Mouse (Mus musculus): ENCODE measurements around the gene Top1. TPM values are rescaled to one million over a fixed set of nuclear protein-coding genes. Genes with fewer than 3 reads are reported as not detected.
"Not testable (repeated sequence)": the region's sequence is repeated elsewhere in the genome, so short reads cannot be mapped to it uniquely, and the experiment has no call there.

Top1 gene
- polyA plus RNA-seq, 1 experiment from 2014 or later = 88.5 TPM

DNA sequence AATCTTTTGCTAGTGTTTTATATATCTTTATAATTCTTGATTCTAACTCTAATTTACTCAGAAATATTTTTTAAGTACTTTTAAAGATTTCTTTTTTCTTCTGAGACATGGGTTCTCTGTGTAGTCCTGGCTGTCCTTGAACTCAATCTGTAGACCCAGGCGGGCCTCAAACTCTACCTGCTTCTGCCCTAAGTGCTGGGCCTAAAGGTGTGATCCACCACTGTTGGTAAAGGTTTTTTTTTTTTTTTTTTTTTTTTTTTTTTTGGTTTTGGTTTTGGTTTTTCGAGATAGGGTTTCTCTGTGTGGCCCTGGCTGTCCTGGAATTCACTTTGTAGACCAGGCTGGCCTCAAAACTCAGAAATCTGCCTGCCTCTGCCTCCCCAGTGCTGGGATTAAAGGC is 19.3 kb downstream of the Top1 start:
- not testable (repeated sequence) for H3K9me3 ChIP-seq (ENCODE audit: control insufficient read depth, low read depth, low read length); H3K4me3 ChIP-seq (ENCODE audit: low read depth, low read length); H3K4me1 ChIP-seq (ENCODE audit: control insufficient read depth, insufficient read depth, low read length); ATAC-seq (ENCODE audit: insufficient number of reproducible peaks, insufficient read depth, low FRiP score, low read depth); H3K27ac ChIP-seq (ENCODE audit: low read length); H3K27me3 ChIP-seq (ENCODE audit: control insufficient read depth, insufficient read depth, low read length); H3K4me2 ChIP-seq (replicated peaks; ENCODE audit: low read depth, low read length); H3K9ac ChIP-seq (replicated peaks; ENCODE audit: low read depth, low read length); H3K36me3 ChIP-seq (ENCODE audit: control insufficient read depth, insufficient read depth, low read length)
- WGBS = 97% methylated on average over 2 of the region's 2 CpGs

DNA sequence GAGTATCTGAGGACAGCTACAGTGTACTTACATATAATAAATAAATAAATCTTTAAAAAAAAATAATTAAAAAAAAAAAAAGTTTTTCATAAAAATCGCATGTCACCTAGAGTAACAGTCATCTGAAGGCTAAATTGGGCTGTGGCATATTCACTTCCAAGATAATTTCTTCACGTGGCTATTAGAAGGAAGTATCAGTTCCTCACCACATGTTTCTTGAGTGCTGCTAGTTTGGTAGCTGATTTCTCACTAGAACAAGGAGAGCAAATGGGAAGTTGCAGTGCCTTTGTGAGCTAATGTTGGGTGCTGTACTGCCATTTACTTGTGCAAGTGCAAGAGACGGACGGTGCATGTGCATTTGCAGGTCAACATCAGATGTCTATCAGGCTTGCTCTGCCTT is 21.6 kb downstream of the Top1 start:
- Histone ChIP-seq H3K4me3 (ENCODE audit: low read depth, low read length) (no peak overlapping the region), H3K27me3 (ENCODE audit: control insufficient read depth, insufficient read depth, low read length) (no peaks in the 10 kb centered on the region), H3K4me2 (replicated peaks; ENCODE audit: low read depth, low read length) (no peak overlapping the region), H3K4me1 (ENCODE audit: control insufficient read depth, insufficient read depth, low read length) (no peaks in the 10 kb centered on the region), H3K27ac (ENCODE audit: low read length) (no peak overlapping the region), H3K9ac (replicated peaks; ENCODE audit: low read depth, low read length) (no peak overlapping the region), H3K36me3 (ENCODE audit: control insufficient read depth, insufficient read depth, low read length) (peaks cover 7% of the 10 kb centered on the region), H3K9me3 (ENCODE audit: control insufficient read depth, low read depth, low read length) (no peaks in the 10 kb centered on the region)
- no peak for ATAC-seq (ENCODE audit: insufficient number of reproducible peaks, insufficient read depth, low FRiP score, low read depth)
- WGBS = 90% methylated on average over 4 of the region's 4 CpGs

DNA sequence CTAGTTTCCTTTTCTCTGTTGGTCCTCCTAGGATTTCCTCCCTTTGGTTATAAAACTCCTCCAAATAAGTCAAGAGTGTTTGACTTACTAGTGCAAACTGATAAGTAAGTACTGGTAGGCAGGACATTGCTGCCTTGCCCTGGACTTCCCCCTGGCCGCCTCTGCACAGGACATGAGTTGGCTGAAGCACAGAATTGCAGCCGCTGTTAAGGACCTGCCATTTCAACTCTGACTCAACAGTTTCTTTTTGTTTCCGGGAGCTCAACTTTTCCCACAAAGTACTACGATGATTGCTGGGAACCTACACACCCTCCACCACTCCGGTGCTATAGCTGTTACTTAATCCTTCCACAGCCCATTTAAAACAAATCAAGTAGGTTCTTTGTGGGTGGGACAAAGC is 54.6 kb downstream of the Top1 start:
- no peaks in the 10 kb centered on the region for H3K27me3 ChIP-seq (ENCODE audit: control insufficient read depth, insufficient read depth, low read length)
- ATAC-seq (ENCODE audit: insufficient number of reproducible peaks, insufficient read depth, low FRiP score, low read depth) = peak; percentile 69
- H3K27ac ChIP-seq (ENCODE audit: low read length) = no peak overlapping the region
- no peak overlapping the region for H3K9ac ChIP-seq (replicated peaks; ENCODE audit: low read depth, low read length)
- H3K4me1 ChIP-seq (ENCODE audit: control insufficient read depth, insufficient read depth, low read length) = no peaks in the 10 kb centered on the region
- no peaks in the 10 kb centered on the region for H3K9me3 ChIP-seq (ENCODE audit: control insufficient read depth, low read depth, low read length)
- peaks cover 60% of the 10 kb centered on the region for H3K36me3 ChIP-seq (ENCODE audit: control insufficient read depth, insufficient read depth, low read length)
- H3K4me3 ChIP-seq (ENCODE audit: low read depth, low read length) = no peak overlapping the region
- no peak overlapping the region for H3K4me2 ChIP-seq (replicated peaks; ENCODE audit: low read depth, low read length)
- 75% methylated on average over 5 of the region's 5 CpGs for WGBS

DNA sequence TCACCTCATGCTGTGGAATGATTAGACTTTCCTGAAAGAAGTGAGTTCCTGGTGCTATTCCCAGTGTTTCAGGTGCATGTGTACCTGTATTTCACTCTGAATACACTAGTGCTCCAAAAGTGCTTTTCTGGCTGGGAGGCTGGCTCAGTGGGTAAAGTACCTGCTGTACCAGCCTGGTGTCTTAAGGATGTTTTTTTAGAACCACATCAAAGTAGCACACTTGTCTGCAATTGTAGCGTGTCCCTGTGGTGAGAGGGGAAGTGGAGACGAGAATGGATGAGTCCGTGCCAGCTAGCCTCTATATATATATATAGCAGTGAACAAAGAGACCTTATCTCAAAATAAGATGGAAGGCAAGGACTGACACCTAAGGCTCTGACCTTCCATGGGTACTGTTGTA is 55.9 kb downstream of the Top1 start:
- Histone ChIP-seq H3K4me2 (replicated peaks; ENCODE audit: low read depth, low read length) (no peak overlapping the region), H3K27ac (ENCODE audit: low read length) (no peak overlapping the region), H3K9me3 (ENCODE audit: control insufficient read depth, low read depth, low read length) (no peaks in the 10 kb centered on the region), H3K4me3 (ENCODE audit: low read depth, low read length) (no peak overlapping the region), H3K27me3 (ENCODE audit: control insufficient read depth, insufficient read depth, low read length) (no peaks in the 10 kb centered on the region), H3K36me3 (ENCODE audit: control insufficient read depth, insufficient read depth, low read length) (peaks cover 68% of the 10 kb centered on the region), H3K4me1 (ENCODE audit: control insufficient read depth, insufficient read depth, low read length) (no peaks in the 10 kb centered on the region), H3K9ac (replicated peaks; ENCODE audit: low read depth, low read length) (no peak overlapping the region)
- ATAC-seq (ENCODE audit: insufficient number of reproducible peaks, insufficient read depth, low FRiP score, low read depth) = no peak
- WGBS = 85% methylated on average over 3 of the region's 3 CpGs

DNA sequence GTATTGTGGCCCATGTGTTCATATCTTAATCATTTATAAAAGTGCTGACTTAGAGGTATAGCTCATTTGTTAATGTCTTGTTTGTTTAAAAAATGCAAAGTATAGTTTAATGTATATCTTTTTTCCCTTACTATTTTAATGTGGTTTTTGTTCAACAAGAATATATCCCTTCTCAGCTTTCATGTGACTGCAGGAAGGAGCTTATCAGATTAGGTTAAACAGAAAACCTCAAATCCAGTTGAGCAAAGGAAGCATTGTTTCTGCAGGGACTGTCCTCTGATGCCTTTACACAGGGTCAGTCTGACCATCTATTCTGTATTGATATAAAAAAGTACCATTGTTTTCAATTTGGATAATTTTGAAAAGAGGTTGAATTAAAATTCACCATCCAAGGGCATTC is 57.1 kb downstream of the Top1 start:
- Histone ChIP-seq H3K9me3 (ENCODE audit: control insufficient read depth, low read depth, low read length) (no peaks in the 10 kb centered on the region), H3K27me3 (ENCODE audit: control insufficient read depth, insufficient read depth, low read length) (no peaks in the 10 kb centered on the region), H3K36me3 (ENCODE audit: control insufficient read depth, insufficient read depth, low read length) (peaks cover 67% of the 10 kb centered on the region), H3K4me3 (ENCODE audit: low read depth, low read length) (no peak overlapping the region), H3K4me2 (replicated peaks; ENCODE audit: low read depth, low read length) (no peak overlapping the region), H3K9ac (replicated peaks; ENCODE audit: low read depth, low read length) (no peak overlapping the region), H3K4me1 (ENCODE audit: control insufficient read depth, insufficient read depth, low read length) (no peaks in the 10 kb centered on the region), H3K27ac (ENCODE audit: low read length) (no peak overlapping the region)
- no peak for ATAC-seq (ENCODE audit: insufficient number of reproducible peaks, insufficient read depth, low FRiP score, low read depth)

DNA sequence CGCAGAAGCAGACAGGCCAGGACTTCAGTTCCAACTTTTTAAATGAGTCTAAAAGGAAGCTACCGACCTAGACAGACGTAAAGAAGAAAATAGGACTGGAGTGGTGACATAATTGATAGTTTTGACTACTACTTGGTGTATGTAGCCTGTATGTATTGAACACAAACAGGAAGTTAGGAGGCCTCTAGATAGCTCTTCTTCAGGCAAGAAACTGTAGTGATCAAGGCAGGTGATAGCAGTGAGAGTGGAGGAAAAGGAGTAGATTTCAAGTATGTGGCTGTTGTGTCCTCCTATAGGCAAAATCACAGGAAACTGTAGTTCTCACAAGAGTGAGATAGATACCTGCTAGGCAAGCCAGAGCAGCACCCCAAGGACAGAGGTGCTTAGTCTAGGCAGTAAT is 62.0 kb downstream of the Top1 start:
- no peak overlapping the region for H3K4me3 ChIP-seq (ENCODE audit: low read depth, low read length)
- H3K4me2 ChIP-seq (replicated peaks; ENCODE audit: low read depth, low read length) = no peak overlapping the region
- WGBS = 90% methylated on average over 3 of the region's 3 CpGs
- H3K4me1 ChIP-seq (ENCODE audit: control insufficient read depth, insufficient read depth, low read length) = no peaks in the 10 kb centered on the region
- H3K36me3 ChIP-seq (ENCODE audit: control insufficient read depth, insufficient read depth, low read length) = peaks cover 64% of the 10 kb centered on the region
- no peaks in the 10 kb centered on the region for H3K27me3 ChIP-seq (ENCODE audit: control insufficient read depth, insufficient read depth, low read length)
- H3K9ac ChIP-seq (replicated peaks; ENCODE audit: low read depth, low read length) = no peak overlapping the region
- no peak overlapping the region for H3K27ac ChIP-seq (ENCODE audit: low read length)
- H3K9me3 ChIP-seq (ENCODE audit: control insufficient read depth, low read depth, low read length) = no peaks in the 10 kb centered on the region
- ATAC-seq (ENCODE audit: insufficient number of reproducible peaks, insufficient read depth, low FRiP score, low read depth) = no peak

DNA sequence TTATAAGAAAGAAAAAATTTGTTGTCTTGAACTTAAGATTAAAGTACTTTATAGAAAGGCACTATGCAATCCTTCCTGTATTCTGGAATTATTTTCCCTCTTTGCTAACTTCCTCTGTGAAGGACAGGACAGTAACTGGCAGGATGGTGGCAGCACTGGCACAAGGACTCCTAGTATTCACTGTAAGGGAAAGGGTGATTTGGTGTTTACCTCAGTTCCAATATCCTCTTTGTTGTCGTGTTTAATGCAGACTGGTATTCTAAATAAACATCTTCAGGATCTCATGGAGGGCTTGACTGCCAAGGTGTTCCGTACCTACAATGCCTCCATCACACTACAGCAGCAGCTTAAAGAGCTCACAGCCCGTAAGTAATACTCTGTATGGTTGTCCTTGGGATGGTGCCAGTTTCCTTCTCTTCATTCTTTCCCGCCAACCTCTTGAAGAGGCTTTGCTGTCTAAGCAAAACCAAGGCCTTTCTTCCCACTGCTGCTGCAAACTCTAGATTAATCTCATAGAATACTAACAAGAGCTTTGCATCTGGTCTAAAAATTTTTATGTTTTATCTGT is 69.9 kb downstream of the Top1 start:
- H3K4me1 ChIP-seq (ENCODE audit: control insufficient read depth, insufficient read depth, low read length) = no peaks in the 10 kb centered on the region
- no peaks in the 10 kb centered on the region for H3K27me3 ChIP-seq (ENCODE audit: control insufficient read depth, insufficient read depth, low read length)
- no peak overlapping the region for H3K9ac ChIP-seq (replicated peaks; ENCODE audit: low read depth, low read length)
- H3K4me2 ChIP-seq (replicated peaks; ENCODE audit: low read depth, low read length) = no peak overlapping the region
- H3K36me3 ChIP-seq (ENCODE audit: control insufficient read depth, insufficient read depth, low read length) = peaks cover 81% of the 10 kb centered on the region
- ATAC-seq (ENCODE audit: insufficient number of reproducible peaks, insufficient read depth, low FRiP score, low read depth) = no peak
- WGBS = 91% methylated on average over 4 of the region's 4 CpGs
- no peak overlapping the region for H3K27ac ChIP-seq (ENCODE audit: low read length)
- no peak overlapping the region for H3K4me3 ChIP-seq (ENCODE audit: low read depth, low read length)
- no peaks in the 10 kb centered on the region for H3K9me3 ChIP-seq (ENCODE audit: control insufficient read depth, low read depth, low read length)

DNA sequence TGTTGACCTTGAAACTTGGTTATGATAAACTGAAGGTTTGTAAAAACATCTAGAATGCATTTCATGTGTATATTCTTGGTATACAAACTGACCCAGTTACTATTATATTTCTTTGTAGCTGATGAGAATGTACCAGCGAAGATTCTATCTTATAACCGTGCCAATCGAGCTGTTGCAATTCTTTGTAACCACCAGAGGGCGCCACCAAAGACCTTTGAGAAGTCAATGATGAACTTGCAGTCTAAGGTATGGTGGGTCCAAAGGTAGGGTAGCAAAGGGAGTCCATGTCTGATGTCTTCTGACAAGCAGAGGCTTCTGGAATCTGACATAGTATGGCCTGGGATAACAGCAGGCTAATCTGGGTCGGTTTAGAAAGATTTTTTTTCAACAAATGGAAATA is 71.6 kb downstream of the Top1 start:
- Histone ChIP-seq H3K4me1 (ENCODE audit: control insufficient read depth, insufficient read depth, low read length) (no peaks in the 10 kb centered on the region), H3K27ac (ENCODE audit: low read length) (no peak overlapping the region), H3K27me3 (ENCODE audit: control insufficient read depth, insufficient read depth, low read length) (no peaks in the 10 kb centered on the region), H3K4me2 (replicated peaks; ENCODE audit: low read depth, low read length) (no peak overlapping the region), H3K4me3 (ENCODE audit: low read depth, low read length) (no peak overlapping the region), H3K36me3 (ENCODE audit: control insufficient read depth, insufficient read depth, low read length) (peaks cover 81% of the 10 kb centered on the region), H3K9me3 (ENCODE audit: control insufficient read depth, low read depth, low read length) (no peaks in the 10 kb centered on the region), H3K9ac (replicated peaks; ENCODE audit: low read depth, low read length) (no peak overlapping the region)
- WGBS = 76% methylated on average over 5 of the region's 5 CpGs
- ATAC-seq (ENCODE audit: insufficient number of reproducible peaks, insufficient read depth, low FRiP score, low read depth) = no peak

DNA sequence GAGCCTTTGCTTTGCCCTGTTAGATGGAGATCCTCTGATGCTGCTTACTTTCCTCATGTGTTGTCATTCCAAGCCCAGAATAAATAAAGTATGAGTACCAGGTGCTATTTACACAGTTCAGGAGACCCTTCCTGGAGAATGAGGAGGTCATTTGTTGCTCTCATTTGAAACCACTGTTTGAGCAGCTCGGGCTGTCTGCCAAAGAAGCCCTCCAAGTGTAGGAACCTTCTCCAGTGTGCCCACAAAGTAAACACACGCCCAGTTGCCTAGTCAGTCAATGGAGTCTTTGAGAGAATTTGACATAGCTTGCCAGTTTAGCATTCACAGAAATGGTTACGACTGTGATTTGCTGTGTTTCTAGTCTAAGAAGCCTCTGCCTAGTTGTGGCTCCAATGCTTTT is 73.1 kb downstream of the Top1 start:
- no peak for ATAC-seq (ENCODE audit: insufficient number of reproducible peaks, insufficient read depth, low FRiP score, low read depth)
- H3K4me2 ChIP-seq (replicated peaks; ENCODE audit: low read depth, low read length) = no peak overlapping the region
- H3K4me1 ChIP-seq (ENCODE audit: control insufficient read depth, insufficient read depth, low read length) = no peaks in the 10 kb centered on the region
- 71% methylated on average over 3 of the region's 3 CpGs for WGBS
- H3K36me3 ChIP-seq (ENCODE audit: control insufficient read depth, insufficient read depth, low read length) = peaks cover 82% of the 10 kb centered on the region
- H3K9ac ChIP-seq (replicated peaks; ENCODE audit: low read depth, low read length) = no peak overlapping the region
- H3K4me3 ChIP-seq (ENCODE audit: low read depth, low read length) = no peak overlapping the region
- H3K9me3 ChIP-seq (ENCODE audit: control insufficient read depth, low read depth, low read length) = no peaks in the 10 kb centered on the region
- H3K27ac ChIP-seq (ENCODE audit: low read length) = no peak overlapping the region
- H3K27me3 ChIP-seq (ENCODE audit: control insufficient read depth, insufficient read depth, low read length) = no peaks in the 10 kb centered on the region
